Mouse (Mus musculus) lung, adult 18-20 months (tissue): ENCODE measurements at regions not wholly inside any gene's neighbourhood (a gene's known extent, or its start where the extent isn't known, plus 50 kb on each side); places are given as distances from the start of the nearest gene placed in this dataset.

Source experiments
- DNase-seq, 2 experiments: peaks; one replicate each; pipeline ENCODE4 v3.0.0; 2022; ENCODE audit warnings: mixed read lengths in 2 of 2

GRCm38 (mm10) chrX:97923956-97924355 lies 224.6 kb upstream of the Ar start:
- DNase-seq, result peak; percentile 4 to 21

DNA sequence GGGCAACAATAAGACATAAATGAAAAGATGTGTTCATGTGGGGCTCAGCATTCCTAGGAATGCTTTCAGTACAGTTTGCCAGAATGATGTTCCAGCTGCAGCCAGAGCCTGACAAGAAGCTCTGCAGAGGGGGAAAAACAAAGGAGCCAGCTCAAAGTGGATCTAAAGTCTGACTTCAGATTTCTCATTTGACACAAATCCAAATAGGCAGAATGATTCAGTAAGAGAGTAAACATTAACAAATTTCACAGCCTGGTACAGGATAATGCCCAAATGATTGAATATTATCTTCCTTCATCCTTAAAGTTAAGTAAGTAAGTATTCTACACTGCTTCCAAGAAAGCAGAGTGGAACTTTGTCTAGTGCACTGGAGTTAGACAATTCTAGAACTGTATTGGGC lies 224.2 kb upstream of the Ar start:
- DNase-seq, result no peak

DNA sequence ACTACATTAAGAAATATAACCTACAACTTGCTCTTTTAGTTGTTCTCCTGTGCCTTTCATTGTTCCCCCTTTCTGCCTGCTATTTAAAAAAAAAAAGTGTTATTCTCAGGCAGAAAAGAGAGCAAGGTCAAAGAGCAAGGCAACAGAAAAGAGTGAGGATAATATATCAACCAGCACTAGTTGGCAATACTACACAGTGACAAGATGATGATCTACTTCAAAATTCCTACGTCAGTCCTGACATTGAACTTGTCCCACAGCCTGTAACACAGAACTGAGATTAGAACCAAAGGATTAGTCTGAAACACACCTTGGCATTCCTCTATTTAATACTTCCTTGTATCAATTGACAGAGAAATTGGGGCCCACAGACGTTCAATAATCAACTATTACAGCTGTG lies 222.8 kb upstream of the Ar start:
- no peak for DNase-seq
